Mouse (Mus musculus) brain, embryonic 14.5 days (tissue): ENCODE measurements at regions not wholly inside any gene's neighbourhood (a gene's known extent, or its start where the extent isn't known, plus 50 kb on each side); places are given as distances from the start of the nearest gene placed in this dataset.

Source experiments
- CTCF ChIP-seq: fragments of 200-500 bp; IDR thresholded peaks from 2 replicates; pipeline ENCODE4 v1.5.1; 2012; ENCODE audit warnings: inconsistent platforms, mild to moderate bottlenecking, moderate library complexity, borderline replicate concordance; ENCODE audit not compliant: insufficient read depth, insufficient read length; ENCODE audit errors: extremely low read depth
- POLR2A ChIP-seq: fragments of 200-500 bp; IDR thresholded peaks from 2 replicates; pipeline ENCODE4 v1.6.1; 2012; ENCODE audit warnings: mild to moderate bottlenecking, inconsistent platforms, borderline replicate concordance; ENCODE audit not compliant: poor library complexity, insufficient read depth, insufficient read length, severe bottlenecking; ENCODE audit errors: extremely low read depth

- TF ChIP-seq CTCF (no peak), POLR2A (no peak)
Observed at GRCm38 (mm10) chrX:13398466-13398865, 67.4 kb upstream of the Nyx start.
